Mouse (Mus musculus) kidney, embryonic 14.5 days (tissue): ENCODE data around the gene Dusp12. TPM values are rescaled to one million over a fixed set of nuclear protein-coding genes. Genes with fewer than 3 reads are reported as not detected.

Source experiments
- ATAC-seq: fragments of 200-750 bp; cut with Nextera tagmentation; 2 replicates; pipeline ENCODE4 v1.8.0; 2017; ENCODE audit warnings: moderate number of reproducible peaks, mild to moderate bottlenecking, moderate TSS enrichment, moderate library complexity; ENCODE audit not compliant: low FRiP score, low TSS enrichment
- H3K27ac ChIP-seq: fragments of 300-500 bp; sonication (generic); 2 replicates; pipeline ENCODE4 v1.5.1; 2014; ENCODE audit warnings: low read depth, mild to moderate bottlenecking, low read length, moderate library complexity, mixed read lengths
- H3K27me3 ChIP-seq: fragments of 300-500 bp; sonication (generic); 2 replicates; pipeline ENCODE4 v1.6.1; 2014; ENCODE audit warnings: mild to moderate bottlenecking, low read length; ENCODE audit not compliant: control insufficient read depth, insufficient read depth
- H3K36me3 ChIP-seq: fragments of 300-500 bp; sonication (generic); 2 replicates; pipeline ENCODE4 v1.6.1; 2014; ENCODE audit warnings: low read length, mixed read lengths; ENCODE audit not compliant: control insufficient read depth, insufficient read depth
- H3K4me1 ChIP-seq: fragments of 300-500 bp; sonication (generic); 2 replicates; pipeline ENCODE4 v1.6.1; 2014; ENCODE audit warnings: low read length, mixed read lengths; ENCODE audit not compliant: control insufficient read depth, insufficient read depth
- H3K4me2 ChIP-seq: fragments of 300-500 bp; sonication (generic); replicated peaks from 2 replicates; pipeline ENCODE4 v1.6.1; 2014; ENCODE audit warnings: low read depth, mild to moderate bottlenecking, low read length
- H3K4me3 ChIP-seq: fragments of 300-500 bp; sonication (generic); 2 replicates; pipeline ENCODE4 v1.5.1; 2014; ENCODE audit warnings: mild to moderate bottlenecking, low read length
- H3K9ac ChIP-seq: fragments of 300-500 bp; sonication (generic); 2 replicates; pipeline ENCODE4 v1.6.1; 2014; ENCODE audit warnings: low read depth, mild to moderate bottlenecking, low read length, moderate library complexity
- H3K9me3 ChIP-seq: fragments of 300-500 bp; sonication (generic); 2 replicates; pipeline ENCODE4 v1.6.1; 2016; ENCODE audit warnings: low read length; ENCODE audit not compliant: control insufficient read depth
- WGBS: fragments of 180-500 bp; shearing (Covaris S2); extraction: QIAGEN DNeasy Blood & Tissue Kit; methylation state at CpG from one replicate; pipeline ENCODE4 v1.1.7; 2014; 5-methylcytosine and 5-hydroxymethylcytosine counted together
- polyA plus RNA-seq: library from polyadenylated mRNA; unstranded; fragments of >200 nt; fragmentation: Nextera tagmentation; extraction: Ambion mirVana; gene quantifications from 2 replicates; pipeline ENCODE4 v1.2.1, GENCODE M21; 2014

Dusp12 gene
- polyA plus RNA-seq, 1 experiment from 2014 or later = 36.9 TPM

DNA sequence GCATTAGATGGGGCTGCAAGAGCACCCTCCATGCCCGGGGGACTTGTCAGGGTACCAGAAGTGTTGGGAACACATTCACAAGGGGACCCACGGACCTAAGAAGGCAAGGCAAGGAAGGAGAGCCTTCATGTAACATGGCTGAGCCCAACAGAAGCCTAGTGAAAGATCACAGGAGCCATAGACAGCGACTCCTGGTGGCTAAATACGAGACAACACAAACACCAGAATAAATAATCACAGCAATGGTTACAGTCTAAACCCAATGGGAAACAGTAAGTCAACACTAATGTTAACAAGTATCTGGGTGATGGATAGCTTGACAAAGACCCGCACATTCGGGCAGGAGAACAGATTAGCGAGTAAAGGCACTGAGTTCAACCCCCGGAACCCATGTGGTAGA, 41.0 kb downstream of the Dusp12 start:
- no peak for ATAC-seq
- 58% methylated on average over 8 of the region's 8 CpGs for WGBS

GRCm38 (mm10) chr1:170839685-170840084, 45.7 kb downstream of the Dusp12 start:
- H3K4me3 ChIP-seq = no peak overlapping the region
- no peak for ATAC-seq
- H3K9me3 ChIP-seq = no peaks in the 10 kb centered on the region
- no peaks in the 10 kb centered on the region for H3K4me1 ChIP-seq
- peaks cover 2% of the 10 kb centered on the region; the same call in 1 of the 2 replicates for H3K36me3 ChIP-seq
- no peak overlapping the region for H3K9ac ChIP-seq
- H3K27me3 ChIP-seq = no peaks in the 10 kb centered on the region
- H3K4me2 ChIP-seq = no peak overlapping the region
- H3K27ac ChIP-seq = no peak overlapping the region

More for the DNA sequence above, 41.0 kb downstream of the Dusp12 start:
- no peak overlapping the region for H3K4me3 ChIP-seq
- no peaks in the 10 kb centered on the region for H3K9me3 ChIP-seq
- no peaks in the 10 kb centered on the region for H3K4me1 ChIP-seq
- H3K27ac ChIP-seq = no peak overlapping the region
- no peaks in the 10 kb centered on the region for H3K27me3 ChIP-seq
- H3K9ac ChIP-seq = no peak overlapping the region
- no peaks in the 10 kb centered on the region; the same call in 1 of the 2 replicates for H3K36me3 ChIP-seq
- H3K4me2 ChIP-seq = no peak overlapping the region

DNA sequence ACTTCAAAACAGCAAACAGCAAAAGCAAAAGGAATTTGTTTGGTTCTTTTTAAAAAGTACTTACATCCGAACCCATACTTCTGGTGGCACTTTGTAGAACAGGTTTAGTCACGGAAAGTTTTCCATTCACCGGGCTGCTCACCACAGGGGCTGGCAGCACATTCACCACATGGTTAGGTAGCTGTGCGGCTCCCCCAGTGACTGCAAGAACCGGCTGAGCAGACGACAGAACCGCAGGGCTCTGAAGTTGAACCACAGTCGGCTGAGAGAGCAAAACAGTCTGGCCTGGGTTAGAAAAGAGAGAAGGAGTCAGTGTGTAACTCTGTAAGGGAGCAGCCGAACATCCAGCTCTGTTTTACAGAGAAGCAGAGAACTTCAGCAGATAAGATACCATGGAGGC, 50.6 kb downstream of the Dusp12 start:
- Histone ChIP-seq H3K9me3 (no peaks in the 10 kb centered on the region), H3K4me1 (no peaks in the 10 kb centered on the region), H3K27ac (no peak overlapping the region), H3K4me2 (no peak overlapping the region), H3K4me3 (no peak overlapping the region), H3K9ac (no peak overlapping the region), H3K36me3 (peaks cover 6% of the 10 kb centered on the region; the same call in 1 of the 2 replicates), H3K27me3 (no peaks in the 10 kb centered on the region)
- 87% methylated on average over 9 of the region's 9 CpGs for WGBS
- no peak for ATAC-seq

DNA sequence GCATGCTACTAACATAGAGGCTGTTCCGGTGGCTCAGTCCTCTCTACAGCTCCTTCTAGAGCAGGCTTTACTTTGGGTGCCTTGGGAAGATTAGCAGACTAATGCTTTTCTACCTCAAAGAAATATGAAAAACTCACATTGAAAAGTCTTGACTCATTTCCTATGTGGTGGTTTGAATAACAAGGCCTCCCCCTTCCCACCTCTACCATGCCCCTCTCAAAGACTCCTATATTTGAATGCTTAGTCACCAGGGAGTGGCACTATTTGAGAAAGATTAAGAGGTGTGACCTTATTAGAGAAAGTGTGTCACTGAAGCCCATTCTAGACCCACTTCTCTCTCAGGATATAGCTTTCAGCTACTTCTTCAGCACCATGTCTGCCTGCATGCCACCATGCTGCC, 55.6 kb downstream of the Dusp12 start:
- H3K27ac ChIP-seq = no peak overlapping the region
- no peaks in the 10 kb centered on the region for H3K4me1 ChIP-seq
- no peak overlapping the region for H3K4me2 ChIP-seq
- H3K4me3 ChIP-seq = no peak overlapping the region
- H3K9ac ChIP-seq = no peak overlapping the region
- 94% methylated on average over 1 of the region's 1 CpGs for WGBS
- H3K36me3 ChIP-seq = peaks cover 3% of the 10 kb centered on the region; the same call in 1 of the 2 replicates
- H3K27me3 ChIP-seq = no peaks in the 10 kb centered on the region
- H3K9me3 ChIP-seq = no peaks in the 10 kb centered on the region
- no peak for ATAC-seq

- no peak for ATAC-seq
- Histone ChIP-seq H3K36me3 (peaks cover 3% of the 10 kb centered on the region; the same call in 1 of the 2 replicates), H3K4me1 (no peaks in the 10 kb centered on the region), H3K27me3 (no peaks in the 10 kb centered on the region), H3K4me2 (no peak overlapping the region), H3K9ac (no peak overlapping the region), H3K4me3 (no peak overlapping the region), H3K9me3 (no peaks in the 10 kb centered on the region), H3K27ac (no peak overlapping the region)
- 93% methylated on average over 6 of the region's 6 CpGs for WGBS
Observed at GRCm38 (mm10) chr1:170829344-170829743, 56.0 kb downstream of the Dusp12 start.

Other genes with a start within 250 kb of the Dusp12 start
- 4.2 and 6.0 TPM in 2 replicates for gene Olfml2b, start 241.0 kb downstream of the Dusp12 start, polyA plus RNA-seq
- gene Atf6, start 17.8 kb downstream of the Dusp12 start, polyA plus RNA-seq = 6.7 and 11.6 TPM in 2 replicates
- 0.69 TPM in 1 of 2 replicates, not detected in the other for gene Gm26620, start 475 bp downstream of the Dusp12 start, polyA plus RNA-seq
- not detected in 2 replicates for gene Fcrlb, start 27.4 kb upstream of the Dusp12 start, polyA plus RNA-seq
- gene Fcrla, start 42.0 kb upstream of the Dusp12 start, polyA plus RNA-seq = not detected in 2 replicates
- gene Fcgr2b, start 91.0 kb upstream of the Dusp12 start, polyA plus RNA-seq = 1.3 and 1.4 TPM in 2 replicates
- 0.97 and 1.0 TPM in 2 replicates for gene Fcgr4, start 133.4 kb upstream of the Dusp12 start, polyA plus RNA-seq
- 7.0 and 7.9 TPM in 2 replicates for gene Fcgr3, start 179.4 kb upstream of the Dusp12 start, polyA plus RNA-seq
- gene Cfap126, start 228.4 kb upstream of the Dusp12 start, polyA plus RNA-seq = 2.9 and 3.8 TPM in 2 replicates